Mouse (Mus musculus) limb, embryonic 11.5 days (tissue): ENCODE data around the gene Ndufa10. TPM values are rescaled to one million over a fixed set of nuclear protein-coding genes. Genes with fewer than 3 reads are reported as not detected.

ENCODE experiments used
- ATAC-seq: fragments of 200-750 bp; cut with Nextera tagmentation; 2 replicates; pipeline ENCODE4 v1.8.0; 2017; ENCODE audit warnings: low read depth; ENCODE audit not compliant: insufficient number of reproducible peaks, low FRiP score, low TSS enrichment
- DNase-seq: peaks from one replicate; pipeline ENCODE4 v3.0.0-alpha.2; 2015; ENCODE audit warnings: low spot score
- H3K27ac ChIP-seq: fragments of 300-500 bp; sonication (generic); replicated peaks from 2 replicates; pipeline ENCODE4 v1.5.1; 2014; ENCODE audit warnings: low read depth, mild to moderate bottlenecking, low read length
- H3K27me3 ChIP-seq: fragments of 300-500 bp; sonication (generic); 2 replicates; pipeline ENCODE4 v1.6.1; 2014; ENCODE audit warnings: mild to moderate bottlenecking, low read length, mixed read lengths; ENCODE audit not compliant: control insufficient read depth, insufficient read depth
- H3K36me3 ChIP-seq: fragments of 300-500 bp; sonication (generic); 2 replicates; pipeline ENCODE4 v1.6.1; 2014; ENCODE audit warnings: mild to moderate bottlenecking, low read length, moderate library complexity, mixed read lengths; ENCODE audit not compliant: control insufficient read depth, insufficient read depth
- H3K4me1 ChIP-seq: fragments of 300-500 bp; sonication (generic); 2 replicates; pipeline ENCODE4 v1.6.1; 2014; ENCODE audit warnings: low read length, mixed read lengths; ENCODE audit not compliant: control insufficient read depth, insufficient read depth
- H3K4me2 ChIP-seq: fragments of 300-500 bp; sonication (generic); 2 replicates; pipeline ENCODE4 v1.6.1; 2014; ENCODE audit warnings: low read depth, mild to moderate bottlenecking, moderate library complexity; ENCODE audit not compliant: severe bottlenecking
- H3K4me3 ChIP-seq: fragments of 300-500 bp; sonication (generic); 2 replicates; pipeline ENCODE4 v1.5.1; 2014; ENCODE audit warnings: low read depth, low read length
- H3K9ac ChIP-seq: fragments of 300-500 bp; sonication (generic); 2 replicates; pipeline ENCODE4 v1.6.1; 2014; ENCODE audit warnings: mild to moderate bottlenecking, low read length
- H3K9me3 ChIP-seq: fragments of 300-500 bp; sonication (generic); 2 replicates; pipeline ENCODE4 v1.6.1; 2016; ENCODE audit warnings: low read length; ENCODE audit not compliant: control insufficient read depth
- WGBS: fragments of 180-500 bp; shearing (Covaris S2); extraction: QIAGEN DNeasy Blood & Tissue Kit; methylation state at CpG from one replicate; pipeline ENCODE4 v1.1.7; 2014; 5-methylcytosine and 5-hydroxymethylcytosine counted together
- polyA plus RNA-seq: library from polyadenylated mRNA; unstranded; fragments of >200 nt; fragmentation: Nextera tagmentation; extraction: Ambion mirVana; gene quantifications from 2 replicates; pipeline ENCODE4 v1.2.1, GENCODE M21; 2014

The Ndufa10 gene
- polyA plus RNA-seq, 1 experiment from 2014 or later, result 317 TPM

GRCm38 (mm10) chr1:92437678-92438271, 35.9 kb downstream of the Ndufa10 start:
- no peaks in the 10 kb centered on the region for H3K9me3 ChIP-seq
- no peaks in the 10 kb centered on the region for H3K27me3 ChIP-seq
- peak overlapping the region; percentile 17; the same call in 1 of the 2 replicates for H3K9ac ChIP-seq
- no peak overlapping the region for H3K4me2 ChIP-seq
- H3K4me1 ChIP-seq, result peaks cover 17% of the 10 kb centered on the region
- DNase-seq, result peak; percentile 39
- peak overlapping the region; percentile 36; the same call in 1 of the 2 replicates for H3K27ac ChIP-seq
- no peak overlapping the region for H3K4me3 ChIP-seq
- no peak for ATAC-seq
- H3K36me3 ChIP-seq, result peaks cover 7% of the 10 kb centered on the region
- 33% methylated on average over 9 of the region's 9 CpGs for WGBS

GRCm38 (mm10) chr1:92436831-92437321, 36.8 kb downstream of the Ndufa10 start:
- no peaks in the 10 kb centered on the region for H3K27me3 ChIP-seq
- H3K9me3 ChIP-seq, result no peaks in the 10 kb centered on the region
- no peak overlapping the region for H3K4me3 ChIP-seq
- no peak overlapping the region for H3K27ac ChIP-seq
- no peak overlapping the region for H3K9ac ChIP-seq
- ATAC-seq, result no peak
- H3K4me1 ChIP-seq, result peaks cover 20% of the 10 kb centered on the region
- no peak overlapping the region for H3K4me2 ChIP-seq
- DNase-seq, result no peak
- WGBS, result 41% methylated on average over 4 of the region's 4 CpGs
- peaks cover 3% of the 10 kb centered on the region for H3K36me3 ChIP-seq

- Histone ChIP-seq H3K9ac (no peak overlapping the region), H3K27me3 (no peaks in the 10 kb centered on the region), H3K9me3 (no peaks in the 10 kb centered on the region), H3K4me2 (no peak overlapping the region), H3K4me3 (no peak overlapping the region), H3K36me3 (peaks cover 3% of the 10 kb centered on the region), H3K27ac (no peak overlapping the region), H3K4me1 (peaks cover 20% of the 10 kb centered on the region)
- ATAC-seq, result no peak
- 79% methylated on average over 1 of the region's 1 CpGs for WGBS
- DNase-seq, result no peak
These were observed 38.7 kb downstream of the Ndufa10 start for GRCm38 (mm10) chr1:92434986-92435385.

GRCm38 (mm10) chr1:92432791-92433190, 40.9 kb downstream of the Ndufa10 start:
- no peak overlapping the region for H3K9ac ChIP-seq
- 72% methylated on average over 9 of the region's 9 CpGs for WGBS
- ATAC-seq (no peak), DNase-seq (no peak)
- H3K9me3 ChIP-seq, result no peaks in the 10 kb centered on the region
- H3K27ac ChIP-seq, result no peak overlapping the region
- no peaks in the 10 kb centered on the region for H3K36me3 ChIP-seq
- H3K4me3 ChIP-seq, result no peak overlapping the region
- no peaks in the 10 kb centered on the region for H3K27me3 ChIP-seq
- no peak overlapping the region for H3K4me2 ChIP-seq
- peaks cover 16% of the 10 kb centered on the region for H3K4me1 ChIP-seq

GRCm38 (mm10) chr1:92432098-92432497, 41.6 kb downstream of the Ndufa10 start:
- peaks cover 9% of the 10 kb centered on the region; the same call in 1 of the 2 replicates for H3K4me1 ChIP-seq
- no peak overlapping the region for H3K9ac ChIP-seq
- ATAC-seq, result no peak
- 67% methylated on average over 4 of the region's 4 CpGs for WGBS
- H3K4me2 ChIP-seq, result no peak overlapping the region
- no peak for DNase-seq
- H3K27me3 ChIP-seq, result no peaks in the 10 kb centered on the region
- H3K36me3 ChIP-seq, result no peaks in the 10 kb centered on the region
- H3K4me3 ChIP-seq, result no peak overlapping the region
- H3K9me3 ChIP-seq, result no peaks in the 10 kb centered on the region
- H3K27ac ChIP-seq, result no peak overlapping the region

GRCm38 (mm10) chr1:92431420-92431819, 42.2 kb downstream of the Ndufa10 start:
- no peaks in the 10 kb centered on the region for H3K9me3 ChIP-seq
- no peaks in the 10 kb centered on the region for H3K27me3 ChIP-seq
- H3K36me3 ChIP-seq, result no peaks in the 10 kb centered on the region
- DNase-seq, result no peak
- ATAC-seq, result no peak
- H3K4me1 ChIP-seq, result peaks cover 3% of the 10 kb centered on the region; the same call in 1 of the 2 replicates
- H3K4me2 ChIP-seq, result no peak overlapping the region
- 69% methylated on average over 3 of the region's 3 CpGs for WGBS
- no peak overlapping the region for H3K27ac ChIP-seq
- H3K9ac ChIP-seq, result no peak overlapping the region
- no peak overlapping the region for H3K4me3 ChIP-seq

GRCm38 (mm10) chr1:92430991-92431390, 42.7 kb downstream of the Ndufa10 start:
- WGBS, result 92% methylated on average over 1 of the region's 1 CpGs
- no peaks in the 10 kb centered on the region for H3K27me3 ChIP-seq
- no peaks in the 10 kb centered on the region for H3K9me3 ChIP-seq
- ATAC-seq, result no peak
- peaks cover 3% of the 10 kb centered on the region; the same call in 1 of the 2 replicates for H3K4me1 ChIP-seq
- H3K27ac ChIP-seq, result no peak overlapping the region
- H3K9ac ChIP-seq, result no peak overlapping the region
- H3K4me2 ChIP-seq, result no peak overlapping the region
- H3K36me3 ChIP-seq, result no peaks in the 10 kb centered on the region
- no peak for DNase-seq
- H3K4me3 ChIP-seq, result no peak overlapping the region

GRCm38 (mm10) chr1:92424714-92425113, 48.9 kb downstream of the Ndufa10 start:
- WGBS, result 71% methylated on average over 7 of the region's 7 CpGs
- DNase-seq, result no peak
- Histone ChIP-seq H3K36me3 (no peaks in the 10 kb centered on the region), H3K27me3 (no peaks in the 10 kb centered on the region), H3K4me1 (no peaks in the 10 kb centered on the region), H3K4me2 (no peak overlapping the region), H3K4me3 (no peak overlapping the region), H3K27ac (no peak overlapping the region), H3K9ac (no peak overlapping the region), H3K9me3 (no peaks in the 10 kb centered on the region)
- no peak for ATAC-seq

- no peak for ATAC-seq
- H3K9me3 ChIP-seq, result no peaks in the 10 kb centered on the region
- H3K36me3 ChIP-seq, result no peaks in the 10 kb centered on the region
- H3K27ac ChIP-seq, result no peak overlapping the region
- H3K4me3 ChIP-seq, result no peak overlapping the region
- no peak overlapping the region for H3K9ac ChIP-seq
- no peak for DNase-seq
- no peaks in the 10 kb centered on the region for H3K4me1 ChIP-seq
- no peak overlapping the region for H3K4me2 ChIP-seq
- WGBS, result 82% methylated on average over 5 of the region's 5 CpGs
- H3K27me3 ChIP-seq, result no peaks in the 10 kb centered on the region
These were observed 68.5 kb downstream of the Ndufa10 start for GRCm38 (mm10) chr1:92405131-92405530.
